Mouse (Mus musculus) hindlimb bud, embryonic 11.5 days (tissue): ENCODE data around the gene Anxa7.
A peak's percentile ranks its signal among the peaks of the same experiment; 100 is the strongest.

ENCODE experiments used
- DNase-seq: peaks from one replicate; pipeline ENCODE4 v3.0.0-alpha.2; 2012; ENCODE audit warnings: low read depth, low spot score; ENCODE audit errors: extremely low spot score

The Anxa7 gene

GRCm38 (mm10) chr14:20479291-20480194 is at the start of gene Anxa7:
TSS of gene Anxa7 (minus strand) at chr14:20480133.
- DNase-seq, result no peak

- DNase-seq, result no peak
Measured at GRCm38 (mm10) chr14:20529643-20530042, 49.7 kb upstream of the Anxa7 start.

- no peak for DNase-seq
Measured at GRCm38 (mm10) chr14:20520179-20520578, 40.2 kb upstream of the Anxa7 start.

- no peak for DNase-seq
Measured at GRCm38 (mm10) chr14:20508424-20508823, 28.5 kb upstream of the Anxa7 start.

GRCm38 (mm10) chr14:20502966-20503365 is 23.0 kb upstream of the Anxa7 start:
- DNase-seq, result no peak

- no peak for DNase-seq
Measured at GRCm38 (mm10) chr14:20499982-20500381, 20.0 kb upstream of the Anxa7 start.

- DNase-seq, result no peak
Measured at GRCm38 (mm10) chr14:20496603-20497002, 16.7 kb upstream of the Anxa7 start, which contains the start of gene Mss51. TSS of gene Mss51 (minus strand) at chr14:20496901.

DNA sequence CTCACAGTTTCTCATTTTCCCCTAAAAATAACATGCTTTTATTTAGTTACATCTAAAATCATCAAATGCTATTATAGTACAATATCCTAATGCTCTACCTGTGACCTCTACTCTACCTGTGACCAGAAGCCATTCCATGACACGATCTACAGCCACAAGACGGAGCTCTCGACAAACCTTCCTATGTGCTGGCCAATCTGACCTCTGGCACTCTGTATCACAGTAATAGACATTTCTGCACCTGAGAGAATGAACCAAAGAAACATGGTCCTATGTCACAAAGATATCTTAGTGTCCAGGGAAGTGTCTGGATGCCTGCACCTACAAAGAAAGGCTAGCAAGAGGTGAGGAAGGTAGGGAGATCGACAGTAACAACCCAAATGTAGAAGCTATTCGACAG is 6.1 kb upstream of the Anxa7 start:
- no peak for DNase-seq

- no peak for DNase-seq
Measured at GRCm38 (mm10) chr14:20482051-20482751, 2.3 kb upstream of the Anxa7 start.

DNA sequence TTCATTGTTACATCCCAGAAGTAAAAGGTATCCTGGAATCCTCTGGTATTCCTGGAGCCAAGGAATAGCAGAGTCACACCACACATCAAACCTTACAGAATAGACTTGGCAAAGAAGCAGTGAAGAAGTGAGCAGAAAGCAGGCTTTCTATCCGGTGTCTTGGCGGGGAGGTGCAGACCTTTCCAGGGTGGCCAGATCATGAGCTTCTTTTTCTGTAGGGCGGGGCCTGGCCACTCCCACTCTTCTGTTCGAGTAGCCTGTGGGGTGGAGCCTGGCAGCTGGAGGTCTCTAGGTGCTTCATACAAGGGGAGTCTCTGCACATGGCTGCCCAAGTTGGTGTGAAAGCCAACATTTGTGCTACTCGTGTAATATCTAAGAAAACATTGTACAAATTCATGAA is 1.3 kb upstream of the Anxa7 start:
- no peak for DNase-seq

DNA sequence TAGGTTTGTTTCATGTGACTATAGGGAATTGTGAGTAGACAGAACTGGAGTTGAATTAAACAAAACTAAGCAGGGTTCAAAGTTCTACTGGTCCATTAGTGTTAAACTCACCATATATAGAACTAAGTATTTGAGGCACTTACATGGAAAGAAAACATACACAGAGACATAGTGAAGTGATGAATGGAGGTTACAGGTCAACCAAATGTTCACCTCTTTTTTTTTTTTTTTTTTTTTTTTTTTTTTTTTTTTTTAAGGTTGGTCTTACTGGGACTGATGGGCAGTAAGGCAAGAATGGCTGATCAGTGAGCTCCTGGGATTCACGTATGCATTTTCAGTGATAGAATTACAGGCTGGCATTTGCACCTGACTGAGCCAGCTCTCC is 254 bp upstream of the Anxa7 start:
- DNase-seq, result no peak

DNA sequence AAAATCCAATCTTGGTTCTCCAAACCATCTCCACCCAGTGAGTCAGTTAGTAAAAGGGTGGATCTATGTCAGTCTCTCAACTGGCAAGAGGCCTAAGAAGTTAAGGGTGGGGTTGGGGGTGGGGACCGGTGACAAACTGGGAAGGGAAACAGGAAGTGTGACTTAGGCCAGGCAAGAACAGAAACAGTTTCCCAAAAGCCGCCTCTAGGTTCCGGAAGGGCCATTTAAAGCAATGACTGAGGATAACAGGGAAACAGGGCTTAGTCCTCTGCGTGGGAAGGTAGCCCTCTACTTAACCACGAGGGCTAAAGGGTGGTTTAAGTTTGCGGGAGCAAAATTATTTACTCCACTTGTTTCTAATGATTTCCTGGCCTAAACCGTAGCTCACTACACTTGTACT is 1.1 kb downstream of the Anxa7 start:
- no peak for DNase-seq

- DNase-seq, result no peak
Measured at GRCm38 (mm10) chr14:20478385-20478784, 1.5 kb downstream of the Anxa7 start.

DNA sequence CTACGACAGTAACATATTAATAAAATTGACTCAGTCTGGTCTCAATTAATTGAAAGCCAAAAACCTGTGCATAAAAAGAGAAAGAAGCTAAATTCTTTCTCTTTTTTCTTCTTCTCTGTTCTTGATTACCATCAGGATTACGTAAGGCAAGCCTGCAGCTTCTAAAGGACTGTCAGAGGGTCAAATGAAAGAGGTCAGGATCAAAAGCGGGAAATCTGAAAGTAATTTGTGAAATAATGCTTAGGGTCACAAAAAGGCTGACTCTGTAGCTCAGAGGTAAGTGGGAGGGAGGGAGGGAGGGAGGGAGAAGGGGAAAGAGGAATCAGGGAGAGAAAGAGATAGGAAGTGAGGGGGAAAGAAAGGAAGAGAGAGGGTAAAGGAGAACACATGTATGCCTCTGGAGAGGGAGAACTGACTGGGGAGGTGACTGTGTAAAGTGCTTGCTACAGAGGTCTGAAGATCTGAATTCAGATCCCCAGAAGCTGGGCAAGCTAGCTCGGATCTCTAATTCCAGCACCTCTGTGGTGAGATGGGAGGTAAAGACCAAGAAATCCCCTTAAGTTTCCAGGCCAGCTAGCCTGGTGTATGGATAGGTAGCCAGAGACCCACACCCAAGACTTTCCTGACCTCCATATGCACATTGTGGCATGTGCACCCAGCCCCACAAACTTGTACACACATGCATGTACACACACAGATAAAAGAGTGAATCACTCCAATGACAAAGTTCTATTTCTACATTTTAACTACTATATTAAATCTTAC is 2.5 kb downstream of the Anxa7 start:
- peak; percentile 50 for DNase-seq

GRCm38 (mm10) chr14:20460216-20460615 is 19.7 kb downstream of the Anxa7 start:
- DNase-seq, result no peak

- DNase-seq, result no peak
Measured at GRCm38 (mm10) chr14:20458378-20458777, 21.6 kb downstream of the Anxa7 start.

DNA sequence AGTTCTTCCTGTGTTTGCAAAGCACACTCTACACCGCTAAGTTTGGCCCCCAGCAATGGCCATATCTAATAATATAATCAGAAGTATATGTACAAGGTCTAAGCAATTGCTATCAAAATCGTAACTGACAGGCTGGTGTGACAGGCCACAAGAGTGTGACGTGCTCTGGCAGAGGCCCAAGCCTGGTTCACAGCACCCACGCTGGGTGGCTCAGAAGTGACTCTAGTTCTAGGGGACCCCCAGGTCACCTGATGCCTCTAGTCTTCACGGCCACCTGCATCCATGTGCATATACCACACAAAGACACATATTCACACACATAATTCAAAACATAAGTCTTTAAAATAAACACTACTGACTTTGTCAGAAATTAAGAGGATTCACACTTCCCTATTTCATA is 27.0 kb downstream of the Anxa7 start:
- DNase-seq, result no peak

DNA sequence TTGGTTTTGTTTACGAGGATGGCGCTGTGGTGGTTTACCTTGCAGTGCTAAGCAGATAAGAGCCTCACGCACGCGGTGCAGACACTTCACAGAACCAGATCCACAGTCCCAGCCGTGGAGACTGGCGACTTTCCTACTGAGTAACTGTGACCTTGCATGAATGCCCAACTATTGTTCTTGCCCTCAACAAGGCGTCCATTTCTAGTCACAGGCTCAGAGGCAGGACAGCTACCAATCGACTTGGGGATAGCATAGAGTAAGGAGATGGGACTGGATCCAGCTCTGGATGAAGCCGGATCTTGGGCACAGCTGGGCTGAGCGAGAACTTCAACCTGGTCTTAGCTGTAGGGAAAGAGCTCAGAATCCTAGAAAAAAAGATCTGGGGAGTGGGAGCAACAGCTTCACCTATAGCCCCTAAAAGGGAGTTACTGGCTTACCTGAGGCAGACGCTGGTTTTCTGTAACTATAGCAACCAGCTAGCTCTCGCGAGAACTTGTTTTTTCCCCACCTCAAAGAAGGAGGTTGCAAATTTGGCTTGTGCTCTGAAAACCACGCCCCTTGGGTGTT is 28.1 kb downstream of the Anxa7 start, which contains the start of gene Cfap70:
TSS of gene Cfap70 (minus strand) at position 462 of the 567 bp plus-strand sequence.
- peak; percentile 76 for DNase-seq

- no peak for DNase-seq
Measured at GRCm38 (mm10) chr14:20451302-20451701, 28.6 kb downstream of the Anxa7 start.

GRCm38 (mm10) chr14:20447209-20447608 is 32.7 kb downstream of the Anxa7 start:
- no peak for DNase-seq

DNA sequence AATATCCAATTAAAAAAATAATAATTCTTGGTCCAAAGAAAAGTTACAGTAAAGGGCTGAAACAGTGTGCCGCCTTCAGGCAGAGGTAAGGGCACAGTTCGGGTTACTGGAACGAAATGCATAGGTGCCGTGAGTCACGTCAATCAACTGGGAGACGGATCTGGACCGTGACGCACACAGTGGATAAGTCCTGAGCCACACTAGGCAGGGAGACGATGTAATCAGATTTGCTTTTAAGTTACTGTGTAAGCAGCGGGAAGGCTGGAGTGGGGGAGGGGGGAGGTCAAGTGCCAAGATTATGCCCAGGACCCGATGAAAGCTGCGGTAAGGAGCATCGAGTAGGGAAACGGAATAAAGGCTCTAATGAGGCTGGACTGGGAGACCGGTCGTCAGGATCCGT is 37.7 kb downstream of the Anxa7 start:
- DNase-seq, result no peak
